ENCODE assay signal across 9 mouse cellular contexts in the genomic region with DNA sequence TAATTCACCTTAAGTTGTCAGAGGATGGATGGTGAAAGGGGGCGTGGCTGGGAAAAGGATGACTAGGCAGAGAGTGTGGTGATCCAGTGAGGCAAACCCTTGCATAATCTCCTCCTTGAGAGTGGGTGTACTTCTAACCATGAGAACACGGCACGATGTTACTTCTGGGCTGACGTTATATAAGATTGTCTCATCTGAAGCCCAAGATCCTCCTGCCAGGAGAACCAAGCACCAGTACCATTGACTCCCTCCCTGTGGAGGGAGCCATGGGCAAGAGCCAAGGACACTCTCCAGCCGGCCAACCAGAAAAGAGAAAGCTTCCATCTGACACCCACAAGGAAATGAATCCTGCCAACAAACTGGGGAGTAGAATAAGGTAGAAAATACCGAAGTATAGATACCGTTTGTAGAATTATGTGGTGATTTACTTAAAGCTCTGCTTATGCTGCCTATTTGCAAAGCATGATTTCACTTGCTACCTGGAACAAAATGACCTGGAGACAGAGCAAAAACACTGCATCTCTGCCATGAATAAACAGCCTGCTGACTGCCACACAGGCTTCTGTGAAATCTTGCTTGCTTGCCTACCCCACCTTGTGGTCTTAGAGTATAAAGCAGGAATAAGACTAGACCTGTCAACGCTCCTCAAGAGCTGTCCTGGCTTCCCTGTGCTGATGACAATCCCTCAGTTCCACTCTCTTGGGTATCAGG. TPM values are rescaled to one million over a fixed set of nuclear protein-coding genes. Genes with fewer than 3 reads are reported as not detected.
DNase-seq lines count a peak whose midpoint lies in the region; ATAC-seq and TF ChIP-seq lines count a peak whose summit lies in the region.
"Had no signal": no experiment of that assay in that cellular context is flagged by ENCODE, and none has a peak within 500 bp of the region (broad histone marks: within the 10 kb centered on the region; RNA-seq: fewer than 3 reads in every experiment).

No protein-coding gene starts in this region.

- H3K27me3 ChIP-seq in limb, embryonic 14.5 days (ENCODE audit: control insufficient read depth, insufficient read depth, low read length): no peaks in the 10 kb centered on the region
- 0 out of 2 replicates have a peak, but pooled peaks cover 6% of the 10 kb centered on the region for H3K27me3 ChIP-seq in limb, embryonic 10.5 days (ENCODE audit: low read depth, poor library complexity, severe bottlenecking)
- 0 out of 2 replicates have a peak, but pooled peaks cover 4% of the 10 kb centered on the region for H3K27me3 ChIP-seq in heart, postnatal 0 days (ENCODE audit: control insufficient read depth, insufficient read depth, low read length)
- H3K27me3 ChIP-seq in midbrain, embryonic 16.5 days (ENCODE audit: control insufficient read depth, insufficient read depth, low read depth, low read length): no peaks in the 10 kb centered on the region
- H3K27me3 ChIP-seq: neural tube, embryonic 12.5 days had no signal

- DNase-seq in limb, embryonic 14.5 days (ENCODE audit: low spot score): peak; percentile 36
- DNase-seq in limb, embryonic 10.5 days (ENCODE audit: low spot score): no peak
- peak; percentile 59 for DNase-seq in cerebellum, adult 11 months
- peak; percentile 26 for DNase-seq in heart, postnatal 0 days (ENCODE audit: low spot score)
- peak; percentile 66 for DNase-seq in left cerebral cortex, adult 11 months (ENCODE audit: low spot score)
- DNase-seq in B cell, adult 2 months: no peak
- DNase-seq in T-cell, adult 2 months (ENCODE audit: low spot score): no peak

- H3K4me3 ChIP-seq in limb, embryonic 14.5 days (replicated peaks; ENCODE audit: low read length): no peak overlapping the region
- no peak overlapping the region for H3K4me3 ChIP-seq in limb, embryonic 10.5 days
- no peak overlapping the region for H3K4me3 ChIP-seq in heart, postnatal 0 days (ENCODE audit: low read depth, low read length)
- no peak overlapping the region for H3K4me3 ChIP-seq in midbrain, embryonic 16.5 days (ENCODE audit: low read depth, low read length)
- H3K4me3 ChIP-seq: neural tube, embryonic 12.5 days had no signal

- ATAC-seq in limb, embryonic 14.5 days (ENCODE audit: low FRiP score, low read depth): no peak
- peak; percentile 58; the same call in 1 of the 2 replicates for ATAC-seq in heart, postnatal 0 days (ENCODE audit: insufficient read depth, low read depth)
- ATAC-seq in midbrain, embryonic 16.5 days: peak; percentile 73; the same call in 1 of the 2 replicates

- no peaks in the 10 kb centered on the region for H3K36me3 ChIP-seq in limb, embryonic 14.5 days (ENCODE audit: control insufficient read depth, insufficient read depth, low read length)
- no peaks in the 10 kb centered on the region for H3K36me3 ChIP-seq in limb, embryonic 10.5 days
- no peaks in the 10 kb centered on the region for H3K36me3 ChIP-seq in heart, postnatal 0 days (replicated peaks; ENCODE audit: control insufficient read depth, insufficient read depth, low read length)
- no peaks in the 10 kb centered on the region for H3K36me3 ChIP-seq in midbrain, embryonic 16.5 days (ENCODE audit: control insufficient read depth, insufficient read depth, low read length)
- H3K36me3 ChIP-seq: neural tube, embryonic 12.5 days had no signal

- TF ChIP-seq POLR2A in limb, embryonic 14.5 days (IDR thresholded peaks at IDR 0.05; ENCODE audit: borderline replicate concordance, extremely low read depth, insufficient read depth, insufficient read length): no peak

- H3K9me3 ChIP-seq in limb, embryonic 14.5 days (ENCODE audit: control insufficient read depth, low read length): no peaks in the 10 kb centered on the region
- no peaks in the 10 kb centered on the region for H3K9me3 ChIP-seq in limb, embryonic 10.5 days (replicated peaks)
- no peaks in the 10 kb centered on the region for H3K9me3 ChIP-seq in heart, postnatal 0 days (replicated peaks; ENCODE audit: control insufficient read depth, low read length)
- H3K9me3 ChIP-seq in midbrain, embryonic 16.5 days (replicated peaks; ENCODE audit: control insufficient read depth, low read length, poor library complexity, severe bottlenecking): no peaks in the 10 kb centered on the region
- H3K9me3 ChIP-seq: neural tube, embryonic 12.5 days had no signal

- H3K9ac ChIP-seq in limb, embryonic 14.5 days (ENCODE audit: low read depth, low read length, severe bottlenecking): no peak overlapping the region
- no peak overlapping the region for H3K9ac ChIP-seq in heart, postnatal 0 days (replicated peaks; ENCODE audit: low read depth, low read length)
- H3K9ac ChIP-seq in midbrain, embryonic 16.5 days (ENCODE audit: low read depth, low read length): no peak overlapping the region
- H3K9ac ChIP-seq: neural tube, embryonic 12.5 days had no signal

- WGBS in limb, embryonic 14.5 days: 34% methylated on average over 8 of the region's 8 CpGs
- 49% methylated on average over 8 of the region's 8 CpGs for WGBS in limb, embryonic 10.5 days
- 19% methylated on average over 8 of the region's 8 CpGs for WGBS in heart, postnatal 0 days
- WGBS in midbrain, embryonic 16.5 days: 42% methylated on average over 8 of the region's 8 CpGs

- TF ChIP-seq CTCF in heart, postnatal 0 days (IDR thresholded peaks at IDR 0.05; ENCODE audit: low read depth): peak; percentile 63

- TF ChIP-seq EP300 in heart, postnatal 0 days (IDR thresholded peaks at IDR 0.05; ENCODE audit: low read depth): no peak

- no peak overlapping the region for H3K4me2 ChIP-seq in limb, embryonic 14.5 days (replicated peaks; ENCODE audit: low read depth, low read length, severe bottlenecking)
- H3K4me2 ChIP-seq in heart, postnatal 0 days (ENCODE audit: low read depth, low read length): peak overlapping the region; percentile 23; the same call in 1 of the 2 replicates
- no peak overlapping the region for H3K4me2 ChIP-seq in midbrain, embryonic 16.5 days (ENCODE audit: low read length)
- H3K4me2 ChIP-seq: neural tube, embryonic 12.5 days had no signal

- H3K4me1 ChIP-seq in limb, embryonic 14.5 days (ENCODE audit: control insufficient read depth, insufficient read depth, low read length): no peaks in the 10 kb centered on the region
- no peaks in the 10 kb centered on the region for H3K4me1 ChIP-seq in limb, embryonic 10.5 days
- no peaks in the 10 kb centered on the region for H3K4me1 ChIP-seq in heart, postnatal 0 days (ENCODE audit: control insufficient read depth, insufficient read depth)
- H3K4me1 ChIP-seq in midbrain, embryonic 16.5 days (ENCODE audit: control insufficient read depth, insufficient read depth, low read length): no peaks in the 10 kb centered on the region
- H3K4me1 ChIP-seq: neural tube, embryonic 12.5 days had no signal

- no peak overlapping the region for H3K27ac ChIP-seq in limb, embryonic 14.5 days (replicated peaks; ENCODE audit: low read depth, low read length)
- no peak overlapping the region for H3K27ac ChIP-seq in limb, embryonic 10.5 days
- no peak overlapping the region for H3K27ac ChIP-seq in heart, postnatal 0 days (ENCODE audit: low read depth)
- H3K27ac ChIP-seq in midbrain, embryonic 16.5 days (ENCODE audit: low read length): no peak overlapping the region
- H3K27ac ChIP-seq: neural tube, embryonic 12.5 days had no signal

RNA-seq across cellular contexts. Expression of a gene that starts 6.3 kb away (rescaled TPM):
- 0.83 and 0.93 TPM in 2 replicates for polyA plus RNA-seq in limb, embryonic 14.5 days (2012; rRNA removed)
- polyA plus RNA-seq in limb, embryonic 14.5 days (2014; fragmentation: Nextera tagmentation; extraction: Ambion mirVana): 1.3 and 1.5 TPM in 2 replicates
- 2.1 and 2.2 TPM in 2 replicates for polyA plus RNA-seq in limb, embryonic 10.5 days (2016; fragmentation: Nextera tagmentation; extraction: Ambion mirVana)
- total RNA-seq in heart, postnatal 0 days (2014; rRNA removed; ENCODE audit: low replicate concordance): 0.11 and 0.97 TPM in 2 replicates
- 0.29 and 0.45 TPM in 2 replicates for polyA plus RNA-seq in heart, postnatal 0 days (2015; fragmentation: Nextera tagmentation; extraction: Ambion mirVana)
- 37.0 and 38.4 TPM in 2 replicates for polyA plus RNA-seq in midbrain, embryonic 16.5 days (2015; fragmentation: Nextera tagmentation; extraction: Ambion mirVana)

RNA-seq across cellular contexts. Expression of a gene that starts 6.5 kb away (rescaled TPM):
- 1.2 and 2.5 TPM in 2 replicates for polyA plus RNA-seq in limb, embryonic 14.5 days (2012; rRNA removed)
- 6.2 and 9.0 TPM in 2 replicates for polyA plus RNA-seq in limb, embryonic 14.5 days (2014; fragmentation: Nextera tagmentation; extraction: Ambion mirVana)
- polyA plus RNA-seq in limb, embryonic 10.5 days (2016; fragmentation: Nextera tagmentation; extraction: Ambion mirVana): 0.75 and 0.95 TPM in 2 replicates
- not detected in 2 replicates for total RNA-seq in heart, postnatal 0 days (2014; rRNA removed; ENCODE audit: low replicate concordance)
- polyA plus RNA-seq in heart, postnatal 0 days (2015; fragmentation: Nextera tagmentation; extraction: Ambion mirVana): 0.27 and 0.29 TPM in 2 replicates
- polyA plus RNA-seq in midbrain, embryonic 16.5 days (2015; fragmentation: Nextera tagmentation; extraction: Ambion mirVana): not detected in 2 replicates
- polyA plus RNA-seq: neural tube, embryonic 12.5 days had no signal

RNA-seq across cellular contexts. Expression of a gene that starts 17.0 kb away (rescaled TPM):
- not detected in 2 replicates for polyA plus RNA-seq in limb, embryonic 14.5 days (2012; rRNA removed)
- not detected in 2 replicates for polyA plus RNA-seq in limb, embryonic 14.5 days (2014; fragmentation: Nextera tagmentation; extraction: Ambion mirVana)
- polyA plus RNA-seq in limb, embryonic 10.5 days (2016; fragmentation: Nextera tagmentation; extraction: Ambion mirVana): not detected in 2 replicates
- total RNA-seq in heart, postnatal 0 days (2014; rRNA removed; ENCODE audit: low replicate concordance): 0.80 TPM in 1 of 2 replicates, not detected in the other
- 8.7 and 11.0 TPM in 2 replicates for polyA plus RNA-seq in heart, postnatal 0 days (2015; fragmentation: Nextera tagmentation; extraction: Ambion mirVana)
- polyA plus RNA-seq in midbrain, embryonic 16.5 days (2015; fragmentation: Nextera tagmentation; extraction: Ambion mirVana): not detected in 2 replicates
- polyA plus RNA-seq: neural tube, embryonic 12.5 days had no signal

RNA-seq across cellular contexts. Expression of a gene that starts 19.3 kb away (rescaled TPM):
- 0.04 TPM in 2 replicates for polyA plus RNA-seq in limb, embryonic 14.5 days (2012; rRNA removed)
- not detected in 2 replicates for polyA plus RNA-seq in limb, embryonic 14.5 days (2014; fragmentation: Nextera tagmentation; extraction: Ambion mirVana)
- not detected in 2 replicates for polyA plus RNA-seq in limb, embryonic 10.5 days (2016; fragmentation: Nextera tagmentation; extraction: Ambion mirVana)
- total RNA-seq in heart, postnatal 0 days (2014; rRNA removed; ENCODE audit: low replicate concordance): not detected in 2 replicates
- polyA plus RNA-seq in heart, postnatal 0 days (2015; fragmentation: Nextera tagmentation; extraction: Ambion mirVana): not detected in 2 replicates
- not detected in 2 replicates for polyA plus RNA-seq in midbrain, embryonic 16.5 days (2015; fragmentation: Nextera tagmentation; extraction: Ambion mirVana)
- polyA plus RNA-seq: neural tube, embryonic 12.5 days had no signal

RNA-seq across cellular contexts. Expression of a gene that starts 27.8 kb away (rescaled TPM):
- polyA plus RNA-seq in limb, embryonic 14.5 days (2012; rRNA removed): 0.12 TPM in 1 of 2 replicates, not detected in the other
- polyA plus RNA-seq in limb, embryonic 14.5 days (2014; fragmentation: Nextera tagmentation; extraction: Ambion mirVana): not detected in 2 replicates
- not detected in 2 replicates for polyA plus RNA-seq in limb, embryonic 10.5 days (2016; fragmentation: Nextera tagmentation; extraction: Ambion mirVana)
- total RNA-seq in heart, postnatal 0 days (2014; rRNA removed; ENCODE audit: low replicate concordance): not detected in 2 replicates
- polyA plus RNA-seq in heart, postnatal 0 days (2015; fragmentation: Nextera tagmentation; extraction: Ambion mirVana): not detected in 2 replicates
- 0.39 TPM in 1 of 2 replicates, not detected in the other for polyA plus RNA-seq in midbrain, embryonic 16.5 days (2015; fragmentation: Nextera tagmentation; extraction: Ambion mirVana)
- polyA plus RNA-seq: neural tube, embryonic 12.5 days had no signal

Comparison
In these comparisons a context has a peak if more than half of its experiments do, and no peak if none do; other contexts are left out.
1. DNase-seq: peak in limb, embryonic 14.5 days (single experiment), cerebellum, adult 11 months (single experiment), heart, postnatal 0 days (single experiment) and left cerebral cortex, adult 11 months (single experiment); none in limb, embryonic 10.5 days (single experiment), B cell, adult 2 months (0 of 2) and T-cell, adult 2 months (single experiment).
2. RNA of a gene that starts 6.3 kb away (polyA plus RNA-seq): 37.0 to 38.4 TPM in midbrain, embryonic 16.5 days; 2.1 to 2.2 TPM in limb, embryonic 10.5 days, 0.83 to 1.5 TPM in limb, embryonic 14.5 days and 0.29 to 0.45 TPM in heart, postnatal 0 days; every median in the first group is over 10 times any median in the second.